Mouse (Mus musculus) right cerebral cortex, postnatal 14 days (tissue): ENCODE measurements around the gene Gm45711.
A peak's percentile ranks its signal among the peaks of the same experiment; 100 is the strongest.

ENCODE experiments used
- DNase-seq: peaks from one replicate; pipeline ENCODE4 v3.0.0; 2022

Gm45711 gene

GRCm38 (mm10) chr8:104239418-104239861, 70.4 kb downstream of the Gm45711 start:
- DNase-seq: no peak

- DNase-seq: peak; percentile 37
Observed at GRCm38 (mm10) chr8:104234573-104234972, 75.3 kb downstream of the Gm45711 start.

- no peak for DNase-seq
Observed at GRCm38 (mm10) chr8:104232919-104233318, 77.0 kb downstream of the Gm45711 start.

GRCm38 (mm10) chr8:104232039-104232438, 77.8 kb downstream of the Gm45711 start:
- no peak for DNase-seq
